Mouse (Mus musculus): Measurements from ENCODE around the gene Ghrl. TPM values are rescaled to one million over a fixed set of nuclear protein-coding genes. Genes with fewer than 3 reads are reported as not detected.
A peak's percentile ranks its signal among the peaks of the same experiment; 100 is the strongest.

Ghrl gene
- polyA plus RNA-seq, 1 experiment from 2014 or later: 0.61 TPM

DNA sequence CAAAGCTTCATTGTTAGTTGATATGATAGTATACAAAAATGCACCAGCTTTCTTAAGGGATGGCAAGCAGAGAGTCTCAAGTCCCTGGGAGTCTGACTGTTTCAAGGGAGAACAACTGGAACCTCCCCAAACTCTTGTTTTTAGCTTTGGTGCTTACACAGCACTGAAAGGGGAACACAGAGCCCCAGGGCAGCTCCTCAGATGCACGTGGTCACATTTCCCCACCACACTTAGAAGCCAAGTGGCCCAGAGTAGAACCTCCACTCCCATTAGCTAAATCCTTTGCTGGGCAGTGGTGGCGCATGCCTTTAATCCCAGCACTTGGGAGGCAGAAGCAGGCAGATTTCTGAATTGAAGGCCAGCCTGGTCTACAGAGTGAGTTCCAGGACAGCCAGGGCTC, 21.7 kb upstream of the Ghrl start:
- H3K27me3 ChIP-seq (replicated peaks; ENCODE audit: control insufficient read depth, insufficient read depth, low read length): no peaks in the 10 kb centered on the region; the same call in 1 of the 2 replicates
- no peak overlapping the region for H3K4me2 ChIP-seq (ENCODE audit: low read depth, low read length)
- 67% methylated on average over 2 of the region's 2 CpGs for WGBS
- H3K4me1 ChIP-seq (ENCODE audit: control insufficient read depth, insufficient read depth, low read length): peaks cover 4% of the 10 kb centered on the region; the same call in 1 of the 2 replicates
- no peaks in the 10 kb centered on the region for H3K9me3 ChIP-seq (ENCODE audit: control insufficient read depth, low read length)
- no peak overlapping the region for H3K27ac ChIP-seq (replicated peaks; ENCODE audit: low read depth, low read length)
- DNase-seq (ENCODE audit: low spot score) (no peak), ATAC-seq (ENCODE audit: low read depth) (no peak)
- H3K36me3 ChIP-seq (ENCODE audit: control insufficient read depth, insufficient read depth, low read length): peaks cover 20% of the 10 kb centered on the region
- no peak overlapping the region for H3K9ac ChIP-seq (ENCODE audit: low read depth, low read length)
- no peak overlapping the region for H3K4me3 ChIP-seq (ENCODE audit: low read depth, low read length)

- H3K4me3 ChIP-seq (ENCODE audit: low read depth, low read length): peak within 1 kb of the TSS; percentile 81
- H3K9me3 ChIP-seq (ENCODE audit: control insufficient read depth, low read length): no peaks in the 10 kb centered on the region
- H3K27me3 ChIP-seq (replicated peaks; ENCODE audit: control insufficient read depth, insufficient read depth, low read length): no peaks in the 10 kb centered on the region
- peaks cover 4% of the 10 kb centered on the region; the same call in 1 of the 2 replicates for H3K4me1 ChIP-seq (ENCODE audit: control insufficient read depth, insufficient read depth, low read length)
- 7% methylated on average over 40 of the region's 41 CpGs for WGBS
- H3K4me2 ChIP-seq (ENCODE audit: low read depth, low read length): peak within 1 kb of the TSS; percentile 81
- H3K9ac ChIP-seq (ENCODE audit: low read depth, low read length): peak within 1 kb of the TSS; percentile 86
- H3K27ac ChIP-seq (replicated peaks; ENCODE audit: low read depth, low read length): peak within 1 kb of the TSS; percentile 79
- ATAC-seq (ENCODE audit: low read depth) (peak; percentile 90), DNase-seq (ENCODE audit: low spot score) (peak; percentile 91)
- H3K36me3 ChIP-seq (ENCODE audit: control insufficient read depth, insufficient read depth, low read length): peaks cover 29% of the 10 kb centered on the region
Measured at GRCm38 (mm10) chr6:113740236-113741217, 20.8 kb upstream of the Ghrl start, which contains the start of gene Sec13. TSS of gene Sec13 (minus strand) at chr6:113740743.

DNA sequence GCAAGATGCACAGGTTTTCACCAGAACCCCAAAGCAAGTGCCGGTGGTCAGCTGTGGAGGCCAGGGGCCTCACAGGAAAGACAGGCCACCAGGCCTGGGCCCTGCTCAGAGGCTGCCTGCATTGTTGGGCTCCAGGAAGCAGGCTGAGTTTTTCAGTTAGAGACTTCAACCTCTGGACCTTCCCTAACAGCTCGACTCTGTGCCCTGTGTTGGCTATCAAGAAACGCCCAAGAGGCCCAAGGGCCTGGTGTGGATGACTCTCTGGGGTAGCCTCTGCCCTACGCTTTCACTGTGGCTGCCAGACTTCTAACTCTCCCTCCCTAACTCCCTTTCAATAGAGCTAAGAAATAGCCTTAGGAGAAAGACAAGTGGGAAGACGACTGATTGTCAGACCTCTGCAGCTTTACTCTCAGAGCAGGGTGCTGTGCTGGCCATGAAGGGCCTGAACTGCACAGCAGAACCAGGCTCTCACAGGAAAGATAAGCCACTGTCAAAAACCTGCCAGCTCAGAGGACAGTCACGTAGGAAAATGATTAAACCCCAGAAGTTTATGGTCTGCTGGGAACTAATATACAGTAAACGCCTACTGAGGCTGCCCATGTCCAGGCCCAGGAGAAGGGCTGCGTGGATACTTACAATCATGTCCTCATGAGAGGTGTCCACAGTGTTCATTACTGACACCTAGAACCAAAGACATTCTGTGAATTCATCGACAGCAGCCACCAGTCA, 17.8 kb upstream of the Ghrl start:
- H3K9me3 ChIP-seq (ENCODE audit: control insufficient read depth, low read length): no peaks in the 10 kb centered on the region
- no peaks in the 10 kb centered on the region for H3K27me3 ChIP-seq (replicated peaks; ENCODE audit: control insufficient read depth, insufficient read depth, low read length)
- H3K36me3 ChIP-seq (ENCODE audit: control insufficient read depth, insufficient read depth, low read length): peaks cover 59% of the 10 kb centered on the region
- ATAC-seq (ENCODE audit: low read depth) (no peak), DNase-seq (ENCODE audit: low spot score) (no peak)
- H3K27ac ChIP-seq (replicated peaks; ENCODE audit: low read depth, low read length): no peak overlapping the region
- H3K4me2 ChIP-seq (ENCODE audit: low read depth, low read length): no peak overlapping the region
- H3K9ac ChIP-seq (ENCODE audit: low read depth, low read length): no peak overlapping the region
- H3K4me3 ChIP-seq (ENCODE audit: low read depth, low read length): no peak overlapping the region
- peaks cover 4% of the 10 kb centered on the region; the same call in 1 of the 2 replicates for H3K4me1 ChIP-seq (ENCODE audit: control insufficient read depth, insufficient read depth, low read length)
- WGBS: 89% methylated on average over 9 of the region's 9 CpGs

DNA sequence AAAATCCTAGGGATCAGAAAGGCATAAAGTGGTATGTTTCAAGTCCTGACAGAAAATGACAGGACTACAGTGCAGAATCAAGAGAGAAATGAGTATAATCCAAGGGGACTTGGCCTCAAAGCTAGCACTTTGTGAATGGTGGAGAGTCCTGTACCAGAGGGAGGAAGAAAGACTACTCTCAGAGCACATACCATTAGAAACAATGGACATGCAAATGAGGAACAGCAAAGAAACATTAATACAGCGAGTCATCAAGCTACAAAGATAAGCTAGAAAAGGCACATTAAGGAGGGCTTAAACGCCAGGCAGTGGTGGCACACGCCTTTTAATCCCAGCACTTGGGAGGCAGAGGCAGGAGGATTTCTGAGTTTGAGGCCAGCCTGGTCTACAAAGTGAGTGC, 11.6 kb upstream of the Ghrl start:
- Histone ChIP-seq H3K27ac (replicated peaks; ENCODE audit: low read depth, low read length) (no peak overlapping the region), H3K36me3 (ENCODE audit: control insufficient read depth, insufficient read depth, low read length) (peaks cover 98% of the 10 kb centered on the region), H3K4me3 (ENCODE audit: low read depth, low read length) (no peak overlapping the region), H3K9me3 (ENCODE audit: control insufficient read depth, low read length) (no peaks in the 10 kb centered on the region), H3K4me2 (ENCODE audit: low read depth, low read length) (no peak overlapping the region), H3K9ac (ENCODE audit: low read depth, low read length) (no peak overlapping the region), H3K27me3 (replicated peaks; ENCODE audit: control insufficient read depth, insufficient read depth, low read length) (no peaks in the 10 kb centered on the region), H3K4me1 (ENCODE audit: control insufficient read depth, insufficient read depth, low read length) (no peaks in the 10 kb centered on the region)
- no peak for ATAC-seq (ENCODE audit: low read depth)
- 92% methylated on average over 3 of the region's 3 CpGs for WGBS
- DNase-seq (ENCODE audit: low spot score): no peak

GRCm38 (mm10) chr6:113728181-113728580, 8.5 kb upstream of the Ghrl start:
- Histone ChIP-seq H3K27me3 (replicated peaks; ENCODE audit: control insufficient read depth, insufficient read depth, low read length) (no peaks in the 10 kb centered on the region), H3K27ac (replicated peaks; ENCODE audit: low read depth, low read length) (no peak overlapping the region), H3K4me3 (ENCODE audit: low read depth, low read length) (no peak overlapping the region), H3K9ac (ENCODE audit: low read depth, low read length) (no peak overlapping the region), H3K4me2 (ENCODE audit: low read depth, low read length) (no peak overlapping the region), H3K9me3 (ENCODE audit: control insufficient read depth, low read length) (no peaks in the 10 kb centered on the region), H3K36me3 (ENCODE audit: control insufficient read depth, insufficient read depth, low read length) (peaks cover 84% of the 10 kb centered on the region), H3K4me1 (ENCODE audit: control insufficient read depth, insufficient read depth, low read length) (no peaks in the 10 kb centered on the region)
- ATAC-seq (ENCODE audit: low read depth) (no peak), DNase-seq (ENCODE audit: low spot score) (no peak)
- 86% methylated on average over 7 of the region's 7 CpGs for WGBS

DNA sequence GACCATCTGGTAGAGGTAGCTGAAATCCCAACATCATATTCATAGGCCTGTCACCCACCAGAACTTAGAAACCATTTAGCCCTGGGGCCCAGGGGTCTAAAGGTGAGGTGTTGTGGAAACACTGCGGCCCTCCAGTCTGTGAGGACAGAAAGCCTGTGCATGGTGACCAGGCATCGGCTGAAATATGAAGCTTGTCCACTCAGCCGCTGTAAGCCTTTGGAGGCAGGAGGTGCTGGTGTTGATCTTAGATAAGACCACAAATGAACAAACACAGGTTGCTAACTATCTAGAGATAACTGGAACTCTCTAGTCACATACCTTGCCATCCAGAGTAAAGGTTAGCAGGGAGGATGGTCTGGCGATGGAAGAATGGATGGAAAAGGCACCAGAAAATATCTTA, 1.4 kb upstream of the Ghrl start:
- Histone ChIP-seq H3K9me3 (ENCODE audit: control insufficient read depth, low read length) (no peaks in the 10 kb centered on the region), H3K4me3 (ENCODE audit: low read depth, low read length) (no peak overlapping the region), H3K27ac (replicated peaks; ENCODE audit: low read depth, low read length) (no peak overlapping the region), H3K4me1 (ENCODE audit: control insufficient read depth, insufficient read depth, low read length) (no peaks in the 10 kb centered on the region), H3K9ac (ENCODE audit: low read depth, low read length) (no peak overlapping the region), H3K4me2 (ENCODE audit: low read depth, low read length) (no peak overlapping the region), H3K27me3 (replicated peaks; ENCODE audit: control insufficient read depth, insufficient read depth, low read length) (no peaks in the 10 kb centered on the region), H3K36me3 (ENCODE audit: control insufficient read depth, insufficient read depth, low read length) (peaks cover 66% of the 10 kb centered on the region)
- no peak for ATAC-seq (ENCODE audit: low read depth)
- 90% methylated on average over 4 of the region's 4 CpGs for WGBS
- no peak for DNase-seq (ENCODE audit: low spot score)

GRCm38 (mm10) chr6:113717541-113717940, 2.1 kb downstream of the Ghrl start:
- Histone ChIP-seq H3K9me3 (ENCODE audit: control insufficient read depth, low read length) (no peaks in the 10 kb centered on the region), H3K36me3 (ENCODE audit: control insufficient read depth, insufficient read depth, low read length) (peaks cover 75% of the 10 kb centered on the region), H3K9ac (ENCODE audit: low read depth, low read length) (no peak overlapping the region), H3K4me3 (ENCODE audit: low read depth, low read length) (no peak overlapping the region), H3K27me3 (replicated peaks; ENCODE audit: control insufficient read depth, insufficient read depth, low read length) (no peaks in the 10 kb centered on the region), H3K4me1 (ENCODE audit: control insufficient read depth, insufficient read depth, low read length) (no peaks in the 10 kb centered on the region), H3K27ac (replicated peaks; ENCODE audit: low read depth, low read length) (no peak overlapping the region), H3K4me2 (ENCODE audit: low read depth, low read length) (no peak overlapping the region)
- DNase-seq (ENCODE audit: low spot score): no peak
- no peak for ATAC-seq (ENCODE audit: low read depth)
- WGBS: 88% methylated on average over 3 of the region's 3 CpGs

DNA sequence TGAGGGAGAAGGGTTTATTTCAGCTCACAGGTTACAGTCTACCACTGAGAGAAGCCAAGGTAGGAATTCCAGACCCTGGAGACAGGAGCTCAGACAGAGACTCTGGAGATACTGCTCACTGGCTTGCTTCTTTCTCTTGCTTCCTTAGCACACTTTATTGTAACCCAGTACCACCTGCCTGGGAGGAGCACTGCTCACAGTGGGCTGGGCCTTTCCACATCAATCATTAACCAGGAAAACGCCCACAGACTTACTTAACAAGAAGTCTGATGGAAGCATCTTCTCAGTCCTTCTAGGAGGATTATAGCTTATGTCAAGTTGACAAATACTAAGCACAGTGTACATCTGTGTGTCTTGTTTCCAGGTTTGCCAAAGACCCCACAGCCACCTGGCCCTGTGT, 4.9 kb downstream of the Ghrl start:
- DNase-seq (ENCODE audit: low spot score) (no peak), ATAC-seq (ENCODE audit: low read depth) (no peak)
- no peaks in the 10 kb centered on the region for H3K9me3 ChIP-seq (ENCODE audit: control insufficient read depth, low read length)
- no peak overlapping the region for H3K4me2 ChIP-seq (ENCODE audit: low read depth, low read length)
- no peaks in the 10 kb centered on the region for H3K27me3 ChIP-seq (replicated peaks; ENCODE audit: control insufficient read depth, insufficient read depth, low read length)
- H3K27ac ChIP-seq (replicated peaks; ENCODE audit: low read depth, low read length): no peak overlapping the region
- WGBS: 71% methylated on average over 1 of the region's 1 CpGs
- H3K4me1 ChIP-seq (ENCODE audit: control insufficient read depth, insufficient read depth, low read length): no peaks in the 10 kb centered on the region
- H3K36me3 ChIP-seq (ENCODE audit: control insufficient read depth, insufficient read depth, low read length): peaks cover 81% of the 10 kb centered on the region
- no peak overlapping the region for H3K4me3 ChIP-seq (ENCODE audit: low read depth, low read length)
- no peak overlapping the region for H3K9ac ChIP-seq (ENCODE audit: low read depth, low read length)
